Mouse (Mus musculus): Measurements from ENCODE around the gene Unc13b.

- TF ChIP-seq CTCF (IDR thresholded peaks at IDR 0.05; ENCODE audit: borderline replicate concordance, control insufficient read depth, extremely low read depth, insufficient read depth, low read length, poor library complexity) (no peak), POLR2A (IDR thresholded peaks at IDR 0.05; ENCODE audit: control insufficient read depth, extremely low read depth, insufficient read depth, low read length, poor library complexity) (no peak)
Observed at GRCm38 (mm10) chr4:43024673-43025072, 34.1 kb upstream of the Unc13b start.
